Mouse (Mus musculus): Measurements from ENCODE around the gene Bcar3. TPM values are rescaled to one million over a fixed set of nuclear protein-coding genes. Genes with fewer than 3 reads are reported as not detected.
A peak's percentile ranks its signal among the peaks of the same experiment; 100 is the strongest.
"Not testable (repeated sequence)": the region's sequence is repeated elsewhere in the genome, so short reads cannot be mapped to it uniquely, and the experiment has no call there.

Bcar3 gene
- polyA plus RNA-seq (2012; ENCODE audit: insufficient read depth, insufficient read length, missing spikeins): 6.7 and 8.8 TPM in 2 replicates

- H3K27ac ChIP-seq (replicated peaks; ENCODE audit: low read depth, low read length): peak within 1 kb of the TSS; percentile 86
- H3K4me3 ChIP-seq (ENCODE audit: insufficient read depth, low read depth, low read length): peak within 1 kb of the TSS; percentile 89
- H3K4me1 ChIP-seq (ENCODE audit: control insufficient read depth, insufficient read depth, insufficient read length, low read length): peaks cover 2% of the 10 kb centered on the region; the same call in 1 of the 2 replicates
These were observed at the start of gene Bcar3 for GRCm38 (mm10) chr3:122293954-122294850. Gene Bcar3 (plus strand): TSS chr3:122294136.

- Histone ChIP-seq H3K4me3 (ENCODE audit: insufficient read depth, low read depth, low read length) (no peak overlapping the region; the same call in 1 of the 2 replicates), H3K4me1 (ENCODE audit: control insufficient read depth, insufficient read depth, insufficient read length, low read length) (peaks cover 9% of the 10 kb centered on the region; the same call in 1 of the 2 replicates), H3K27ac (replicated peaks; ENCODE audit: low read depth, low read length) (no peak overlapping the region)
These were observed 49.2 kb upstream of the Bcar3 start for GRCm38 (mm10) chr3:122244759-122245158.

GRCm38 (mm10) chr3:122245215-122245877 lies 48.6 kb upstream of the Bcar3 start, which contains the start of gene Gclm:
Gene Gclm (plus strand): TSS chr3:122245557.
- Histone ChIP-seq H3K4me3 (ENCODE audit: insufficient read depth, low read depth, low read length) (peak within 1 kb of the TSS; percentile 93), H3K27ac (replicated peaks; ENCODE audit: low read depth, low read length) (peak within 1 kb of the TSS; percentile 4; the same call in 1 of the 2 replicates), H3K4me1 (ENCODE audit: control insufficient read depth, insufficient read depth, insufficient read length, low read length) (peaks cover 9% of the 10 kb centered on the region; the same call in 1 of the 2 replicates)

- peaks cover 9% of the 10 kb centered on the region; the same call in 1 of the 2 replicates for H3K4me1 ChIP-seq (ENCODE audit: control insufficient read depth, insufficient read depth, insufficient read length, low read length)
These were observed 48.0 kb upstream of the Bcar3 start for GRCm38 (mm10) chr3:122245878-122246332.

GRCm38 (mm10) chr3:122246406-122246805 lies 47.5 kb upstream of the Bcar3 start:
- no peak overlapping the region for H3K27ac ChIP-seq (replicated peaks; ENCODE audit: low read depth, low read length)
- H3K4me1 ChIP-seq (ENCODE audit: control insufficient read depth, insufficient read depth, insufficient read length, low read length): peaks cover 9% of the 10 kb centered on the region; the same call in 1 of the 2 replicates

More at GRCm38 (mm10) chr3:122245878-122246332, 48.0 kb upstream of the Bcar3 start:
- peak overlapping the region; percentile 93 for H3K4me3 ChIP-seq (ENCODE audit: insufficient read depth, low read depth, low read length)
- H3K27ac ChIP-seq (replicated peaks; ENCODE audit: low read depth, low read length): peak overlapping the region; percentile 4; the same call in 1 of the 2 replicates

GRCm38 (mm10) chr3:122246986-122247767 lies 46.8 kb upstream of the Bcar3 start:
- peak overlapping the region; percentile 19; the same call in 1 of the 2 replicates for H3K4me3 ChIP-seq (ENCODE audit: insufficient read depth, low read depth, low read length)
- H3K4me1 ChIP-seq (ENCODE audit: control insufficient read depth, insufficient read depth, insufficient read length, low read length): peaks cover 9% of the 10 kb centered on the region; the same call in 1 of the 2 replicates
- H3K27ac ChIP-seq (replicated peaks; ENCODE audit: low read depth, low read length): no peak overlapping the region

More at GRCm38 (mm10) chr3:122246406-122246805, 47.5 kb upstream of the Bcar3 start:
- H3K4me3 ChIP-seq (ENCODE audit: insufficient read depth, low read depth, low read length): peak overlapping the region; percentile 93

GRCm38 (mm10) chr3:122247768-122248100 lies 46.2 kb upstream of the Bcar3 start:
- Histone ChIP-seq H3K4me1 (ENCODE audit: control insufficient read depth, insufficient read depth, insufficient read length, low read length) (peaks cover 9% of the 10 kb centered on the region; the same call in 1 of the 2 replicates), H3K4me3 (ENCODE audit: insufficient read depth, low read depth, low read length) (no peak overlapping the region), H3K27ac (replicated peaks; ENCODE audit: low read depth, low read length) (no peak overlapping the region)

- Histone ChIP-seq H3K27ac (replicated peaks; ENCODE audit: low read depth, low read length) (no peak overlapping the region), H3K4me3 (ENCODE audit: insufficient read depth, low read depth, low read length) (no peak overlapping the region)
These were observed 41.3 kb upstream of the Bcar3 start for GRCm38 (mm10) chr3:122252466-122253253.

GRCm38 (mm10) chr3:122254050-122254449 lies 39.9 kb upstream of the Bcar3 start:
- not testable (repeated sequence) for H3K4me1 ChIP-seq (ENCODE audit: control insufficient read depth, insufficient read depth, insufficient read length, low read length); H3K4me3 ChIP-seq (ENCODE audit: insufficient read depth, low read depth, low read length); H3K27ac ChIP-seq (replicated peaks; ENCODE audit: low read depth, low read length)

More at GRCm38 (mm10) chr3:122252466-122253253, 41.3 kb upstream of the Bcar3 start:
- H3K4me1 ChIP-seq (ENCODE audit: control insufficient read depth, insufficient read depth, insufficient read length, low read length): 0 out of 2 replicates have a peak, but pooled peaks cover 3% of the 10 kb centered on the region

GRCm38 (mm10) chr3:122269986-122270385 lies 23.9 kb upstream of the Bcar3 start:
- H3K4me1 ChIP-seq (ENCODE audit: control insufficient read depth, insufficient read depth, insufficient read length, low read length): peaks cover under 1% of the 10 kb centered on the region; the same call in 1 of the 2 replicates
- no peak overlapping the region for H3K4me3 ChIP-seq (ENCODE audit: insufficient read depth, low read depth, low read length)

GRCm38 (mm10) chr3:122272565-122272964 lies 21.4 kb upstream of the Bcar3 start:
- peaks cover 13% of the 10 kb centered on the region for H3K4me1 ChIP-seq (ENCODE audit: control insufficient read depth, insufficient read depth, insufficient read length, low read length)
- H3K27ac ChIP-seq (replicated peaks; ENCODE audit: low read depth, low read length): not testable (repeated sequence)

More at GRCm38 (mm10) chr3:122269986-122270385, 23.9 kb upstream of the Bcar3 start:
- H3K27ac ChIP-seq (replicated peaks; ENCODE audit: low read depth, low read length): no peak overlapping the region

GRCm38 (mm10) chr3:122273407-122274240 lies 20.3 kb upstream of the Bcar3 start:
- Histone ChIP-seq H3K27ac (replicated peaks; ENCODE audit: low read depth, low read length) (peak overlapping the region; percentile 57; the same call in 1 of the 2 replicates), H3K4me3 (ENCODE audit: insufficient read depth, low read depth, low read length) (peak overlapping the region; percentile 85), H3K4me1 (ENCODE audit: control insufficient read depth, insufficient read depth, insufficient read length, low read length) (peaks cover 16% of the 10 kb centered on the region)

More at GRCm38 (mm10) chr3:122272565-122272964, 21.4 kb upstream of the Bcar3 start:
- H3K4me3 ChIP-seq (ENCODE audit: insufficient read depth, low read depth, low read length): not testable (repeated sequence)
